Mouse (Mus musculus) midbrain, postnatal 0 days (tissue): Measurements from ENCODE around the gene Rrp15. TPM values are rescaled to one million over a fixed set of nuclear protein-coding genes. Genes with fewer than 3 reads are reported as not detected.
"Not testable (repeated sequence)": the region's sequence is repeated elsewhere in the genome, so short reads cannot be mapped to it uniquely, and the experiment has no call there.

Experiments used
- ATAC-seq: fragments of 200-750 bp; cut with Nextera tagmentation; 2 replicates; pipeline ENCODE4 v1.8.0; 2017; ENCODE audit warnings: moderate number of reproducible peaks, mild to moderate bottlenecking, moderate TSS enrichment, moderate library complexity; ENCODE audit not compliant: low FRiP score
- DNase-seq: peaks from one replicate; pipeline ENCODE4 v3.0.0-alpha.2; 2015; ENCODE audit warnings: low spot score
- H3K27ac ChIP-seq: fragments of 300-500 bp; sonication (generic); 2 replicates; pipeline ENCODE4 v1.5.1; 2014; ENCODE audit warnings: low read depth, mild to moderate bottlenecking, low read length, mixed read lengths
- H3K27me3 ChIP-seq: fragments of 300-500 bp; sonication (generic); 2 replicates; pipeline ENCODE4 v1.6.1; 2014; ENCODE audit warnings: low read length, control low read depth, mixed read lengths; ENCODE audit not compliant: insufficient read depth
- H3K36me3 ChIP-seq: fragments of 300-500 bp; sonication (generic); 2 replicates; pipeline ENCODE4 v1.6.1; 2014; ENCODE audit warnings: low read length, control low read depth, mixed read lengths; ENCODE audit not compliant: insufficient read depth
- H3K4me1 ChIP-seq: fragments of 300-500 bp; sonication (generic); 2 replicates; pipeline ENCODE4 v1.6.1; 2014; ENCODE audit warnings: mild to moderate bottlenecking, control low read depth, antibody characterized with exemption, low read length, mixed read lengths; ENCODE audit not compliant: insufficient read depth
- H3K4me2 ChIP-seq: fragments of 300-500 bp; sonication (generic); 2 replicates; pipeline ENCODE4 v1.6.1; 2014; ENCODE audit warnings: low read depth, mild to moderate bottlenecking, low read length, mixed read lengths; ENCODE audit not compliant: poor library complexity, severe bottlenecking
- H3K4me3 ChIP-seq: fragments of 300-500 bp; sonication (generic); 2 replicates; pipeline ENCODE4 v1.5.1; 2014; ENCODE audit warnings: low read depth, mild to moderate bottlenecking, low read length, moderate library complexity
- H3K9ac ChIP-seq: fragments of 300-500 bp; sonication (generic); replicated peaks from 2 replicates; pipeline ENCODE4 v1.6.1; 2014; ENCODE audit warnings: mild to moderate bottlenecking, low read length, moderate library complexity, mixed read lengths; ENCODE audit not compliant: poor library complexity, severe bottlenecking
- H3K9me3 ChIP-seq: fragments of 300-500 bp; sonication (generic); 2 replicates; pipeline ENCODE4 v1.6.1; 2016; ENCODE audit warnings: low read length, control low read depth
- CTCF ChIP-seq: IDR thresholded peaks from 2 replicates; pipeline ENCODE4 v1.5.1; 2016; ENCODE audit warnings: antibody characterized with exemption, mild to moderate bottlenecking
- WGBS: fragments of 180-500 bp; shearing (Covaris S2); extraction: QIAGEN DNeasy Blood & Tissue Kit; methylation state at CpG from one replicate; pipeline ENCODE4 v1.1.7; 2014; 5-methylcytosine and 5-hydroxymethylcytosine counted together
- polyA plus RNA-seq: library from polyadenylated mRNA; unstranded; fragments of >200 nt; fragmentation: Nextera tagmentation; extraction: Ambion mirVana; gene quantifications from 2 replicates; pipeline ENCODE4 v1.2.1, GENCODE M21; 2015
- total RNA-seq: library from RNA; depleted of rRNA; stranded (reverse); fragments of >200 nt; gene quantifications from 2 replicates; pipeline ENCODE4 v1.2.3, GENCODE M21; 2014

The Rrp15 gene
- total and polyA plus RNA-seq, 2 experiments from 2014 or later = 15.7 to 19.7 TPM

- WGBS = 75% methylated on average over 6 of the region's 6 CpGs
Observed at GRCm38 (mm10) chr1:186772005-186772404, 22.8 kb upstream of the Rrp15 start.

GRCm38 (mm10) chr1:186770659-186771058, 21.5 kb upstream of the Rrp15 start:
- ATAC-seq = no peak
- no peak overlapping the region for H3K4me2 ChIP-seq
- no peak overlapping the region for H3K9ac ChIP-seq
- 74% methylated on average over 5 of the region's 5 CpGs for WGBS
- no peaks in the 10 kb centered on the region for H3K4me1 ChIP-seq
- H3K27ac ChIP-seq = no peak overlapping the region
- TF ChIP-seq CTCF = no peak; the same call in 1 of the 2 replicates
- DNase-seq = no peak
- H3K4me3 ChIP-seq = no peak overlapping the region
- no peaks in the 10 kb centered on the region for H3K27me3 ChIP-seq
- H3K9me3 ChIP-seq = no peaks in the 10 kb centered on the region
- no peaks in the 10 kb centered on the region for H3K36me3 ChIP-seq

More at GRCm38 (mm10) chr1:186772005-186772404, 22.8 kb upstream of the Rrp15 start:
- ATAC-seq (no peak), DNase-seq (no peak)
- H3K9me3 ChIP-seq = no peaks in the 10 kb centered on the region
- no peak overlapping the region for H3K9ac ChIP-seq
- no peak for TF ChIP-seq CTCF
- H3K4me3 ChIP-seq = no peak overlapping the region
- H3K27me3 ChIP-seq = no peaks in the 10 kb centered on the region
- H3K4me1 ChIP-seq = no peaks in the 10 kb centered on the region
- no peak overlapping the region for H3K4me2 ChIP-seq
- H3K36me3 ChIP-seq = no peaks in the 10 kb centered on the region
- no peak overlapping the region for H3K27ac ChIP-seq

GRCm38 (mm10) chr1:186768392-186768791, 19.2 kb upstream of the Rrp15 start:
- H3K4me1 ChIP-seq = no peaks in the 10 kb centered on the region
- no peak for TF ChIP-seq CTCF
- H3K4me2 ChIP-seq = no peak overlapping the region
- WGBS = 66% methylated on average over 1 of the region's 1 CpGs
- no peaks in the 10 kb centered on the region for H3K9me3 ChIP-seq
- H3K36me3 ChIP-seq = no peaks in the 10 kb centered on the region
- no peak overlapping the region for H3K9ac ChIP-seq
- H3K27me3 ChIP-seq = no peaks in the 10 kb centered on the region
- no peak overlapping the region for H3K27ac ChIP-seq
- DNase-seq = no peak
- no peak overlapping the region for H3K4me3 ChIP-seq
- ATAC-seq = no peak

GRCm38 (mm10) chr1:186763451-186763850, 14.3 kb upstream of the Rrp15 start:
- not testable (repeated sequence) for ATAC-seq
- WGBS = 65% methylated on average over 6 of the region's 6 CpGs

GRCm38 (mm10) chr1:186749675-186750283, 621 bp upstream of the Rrp15 start:
- Histone ChIP-seq H3K9me3 (no peaks in the 10 kb centered on the region), H3K9ac (peak overlapping the region; percentile 72), H3K4me3 (peak overlapping the region; percentile 71), H3K4me1 (peaks cover 9% of the 10 kb centered on the region; the same call in 1 of the 2 replicates), H3K36me3 (no peaks in the 10 kb centered on the region), H3K4me2 (peak overlapping the region; percentile 59), H3K27ac (peak overlapping the region; percentile 79), H3K27me3 (no peaks in the 10 kb centered on the region)
- ATAC-seq (peak; percentile 33; the same call in 1 of the 2 replicates), DNase-seq (no peak)
- no peak for TF ChIP-seq CTCF
- 34% methylated on average over 10 of the region's 10 CpGs for WGBS

More at GRCm38 (mm10) chr1:186763451-186763850, 14.3 kb upstream of the Rrp15 start:
- H3K27ac ChIP-seq, H3K4me1 ChIP-seq, DNase-seq, H3K9ac ChIP-seq, H3K4me3 ChIP-seq, H3K4me2 ChIP-seq, H3K36me3 ChIP-seq, H3K27me3 ChIP-seq, H3K9me3 ChIP-seq: not testable (repeated sequence)

- no peak for ATAC-seq
- Histone ChIP-seq H3K27me3 (no peaks in the 10 kb centered on the region), H3K4me1 (no peaks in the 10 kb centered on the region), H3K4me2 (no peak overlapping the region), H3K9ac (no peak overlapping the region), H3K36me3 (peaks cover 34% of the 10 kb centered on the region), H3K9me3 (no peaks in the 10 kb centered on the region), H3K4me3 (no peak overlapping the region), H3K27ac (no peak overlapping the region)
- 89% methylated on average over 7 of the region's 7 CpGs for whole genome bisulfite sequencing
- TF ChIP-seq CTCF = no peak
- DNase-seq = no peak
Observed at GRCm38 (mm10) chr1:186739828-186740227, 9.3 kb downstream of the Rrp15 start.
